Mouse (Mus musculus) stomach, postnatal 0 days (tissue): ENCODE data around the gene Pnp.

Experiments
- CTCF ChIP-seq: IDR thresholded peaks from 2 replicates; pipeline ENCODE4 v1.5.1; 2016; ENCODE audit warnings: antibody characterized with exemption, low read depth, mild to moderate bottlenecking, moderate library complexity
- EP300 ChIP-seq: optimal IDR thresholded peaks from 2 replicates; pipeline ENCODE3; 2016; ENCODE audit warnings: antibody characterized with exemption

DNA sequence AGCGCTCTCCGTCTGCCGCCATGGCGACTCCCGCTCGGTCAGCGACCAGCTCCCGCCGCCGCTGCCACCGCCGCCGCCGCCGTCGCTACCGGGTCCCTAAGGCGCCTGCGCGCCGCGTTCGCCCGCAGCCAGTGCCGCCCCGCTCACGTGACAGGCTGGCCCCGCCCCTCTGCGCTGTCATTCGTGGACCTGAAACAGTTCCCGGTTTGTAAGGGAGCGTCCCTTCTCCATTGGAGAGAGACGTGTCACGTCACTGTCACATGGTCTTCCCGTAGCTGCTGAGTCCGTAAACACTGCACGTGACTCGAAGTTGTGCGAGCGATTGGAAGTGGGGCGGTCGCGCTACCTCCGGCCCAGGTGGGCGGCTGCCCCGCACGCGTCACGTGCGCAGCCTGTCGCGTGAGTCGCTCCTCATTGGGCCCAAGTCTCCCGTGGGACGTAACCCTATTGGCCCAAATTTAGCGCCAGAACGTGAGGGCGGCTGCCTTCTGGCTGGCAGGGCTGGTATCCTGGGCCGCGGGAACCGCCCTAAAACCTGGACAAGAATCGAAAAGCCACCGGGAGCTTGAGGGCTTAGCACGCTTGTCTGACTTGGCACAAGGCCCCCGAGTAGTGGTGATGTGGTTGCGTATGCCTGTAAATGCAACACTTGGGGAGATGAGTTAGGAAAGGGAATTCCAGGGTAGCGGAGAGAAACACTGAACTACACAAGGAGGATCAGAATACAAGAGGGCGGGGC lies at the start of gene Pnp, which contains the start of gene Pip4p1:
- TF ChIP-seq CTCF = peak; percentile 21; the same call in 1 of the 2 replicates
- TF ChIP-seq EP300 = no peak
